Mouse (Mus musculus) T-helper 17 cell (primary cell): ENCODE results near the gene Alg2.

ENCODE experiments used
- in situ Hi-C, 2 experiments: fragments of 300-600 bp; cut with MboI, MseI; formaldehyde crosslinking; loops; 1 replicate in 1 of 2; 2 replicates in 1 of 2; pipeline ENCODE4 v1.15.1; 2025; ENCODE audit warnings: high pct_unique_total_duplicates in 2 of 2

Alg2 gene

GRCm38 (mm10) chr4:47473968-47474729 lies at the start of gene Alg2, which contains the start of gene Sec61b:
TSS of gene Alg2 (minus strand) at chr4:47474333.
TSS of gene Sec61b (plus strand) at chr4:47474658.
- in situ Hi-C loops = no loop called here

GRCm38 (mm10) chr4:47521884-47522605 lies 47.9 kb upstream of the Alg2 start:
- in situ Hi-C loops = no loop called here

GRCm38 (mm10) chr4:47520076-47520475 lies 45.9 kb upstream of the Alg2 start:
- in situ Hi-C loops = no loop called here

GRCm38 (mm10) chr4:47518551-47519181 lies 44.5 kb upstream of the Alg2 start:
- in situ Hi-C loops = no loop called here

- in situ Hi-C loops = no loop called here
Measured at GRCm38 (mm10) chr4:47504841-47505517, 30.8 kb upstream of the Alg2 start.

GRCm38 (mm10) chr4:47503045-47503444 lies 28.9 kb upstream of the Alg2 start:
- in situ Hi-C loops = no loop called here

- in situ Hi-C loops = no loop called here
Measured at GRCm38 (mm10) chr4:47502546-47502971, 28.4 kb upstream of the Alg2 start.

- in situ Hi-C loops = loop anchor here in 1 of 2 experiments (5.0 kb wide), 1 partner anchor 62 kb away; no protein-coding TSS in a partner anchor
Measured at GRCm38 (mm10) chr4:47499121-47499545, 25.0 kb upstream of the Alg2 start.

- in situ Hi-C loops = loop anchor here in 1 of 2 experiments (5.0 kb wide), 1 partner anchor 61 kb away; no protein-coding TSS in a partner anchor
Measured at GRCm38 (mm10) chr4:47497811-47498385, 23.8 kb upstream of the Alg2 start.

- in situ Hi-C loops = loop anchor here in 1 of 2 experiments (5.0 kb wide), 1 partner anchor 57 kb away; no protein-coding TSS in a partner anchor
Measured at GRCm38 (mm10) chr4:47494686-47495085, 20.6 kb upstream of the Alg2 start.

GRCm38 (mm10) chr4:47494137-47494536 lies 20.0 kb upstream of the Alg2 start:
- in situ Hi-C loops = no loop called here

- in situ Hi-C loops = no loop called here
Measured at GRCm38 (mm10) chr4:47493456-47493855, 19.3 kb upstream of the Alg2 start.

GRCm38 (mm10) chr4:47492311-47493086 lies 18.4 kb upstream of the Alg2 start:
- in situ Hi-C loops = no loop called here

GRCm38 (mm10) chr4:47491243-47491642 lies 17.1 kb upstream of the Alg2 start:
- in situ Hi-C loops = no loop called here

GRCm38 (mm10) chr4:47480576-47480975 lies 6.4 kb upstream of the Alg2 start:
- in situ Hi-C loops = no loop called here

- in situ Hi-C loops = no loop called here
Measured at GRCm38 (mm10) chr4:47480095-47480494, 6.0 kb upstream of the Alg2 start.

- in situ Hi-C loops = no loop called here
Measured at GRCm38 (mm10) chr4:47477539-47477938, 3.4 kb upstream of the Alg2 start.

GRCm38 (mm10) chr4:47474730-47475643 lies 854 bp upstream of the Alg2 start:
- in situ Hi-C loops = no loop called here

GRCm38 (mm10) chr4:47473586-47473967 lies 556 bp downstream of the Alg2 start:
- in situ Hi-C loops = no loop called here
